Mouse (Mus musculus): ENCODE measurements around the gene Rxra.

Rxra gene

GRCm38 (mm10) chr2:27734328-27734727, 58.1 kb downstream of the Rxra start:
- DNase-seq (ENCODE audit: inconsistent age in 2 of 2, low spot score in 1 of 2), result no peak

- no peak for DNase-seq (ENCODE audit: inconsistent age in 2 of 2, low spot score in 1 of 2)
Measured at GRCm38 (mm10) chr2:27734800-27735199, 58.6 kb downstream of the Rxra start.

GRCm38 (mm10) chr2:27736802-27737201, 60.6 kb downstream of the Rxra start:
- no peak for DNase-seq (ENCODE audit: inconsistent age in 2 of 2, low spot score in 1 of 2)

- no peak for DNase-seq (ENCODE audit: inconsistent age in 2 of 2, low spot score in 1 of 2)
Measured at GRCm38 (mm10) chr2:27738396-27738795, 62.2 kb downstream of the Rxra start.

- peak; percentile 91 to 96 for DNase-seq (ENCODE audit: inconsistent age in 2 of 2, low spot score in 1 of 2)
Measured at GRCm38 (mm10) chr2:27740091-27740608, 63.9 kb downstream of the Rxra start.

- DNase-seq (ENCODE audit: inconsistent age in 2 of 2, low spot score in 1 of 2), result no peak
Measured at GRCm38 (mm10) chr2:27743177-27743576, 66.9 kb downstream of the Rxra start.

GRCm38 (mm10) chr2:27743863-27744611, 67.8 kb downstream of the Rxra start:
- no peak for DNase-seq (ENCODE audit: inconsistent age in 2 of 2, low spot score in 1 of 2)

GRCm38 (mm10) chr2:27744612-27745351, 68.5 kb downstream of the Rxra start:
- DNase-seq (ENCODE audit: inconsistent age in 2 of 2, low spot score in 1 of 2), result peak in 1 of 2 experiments; percentile 64

- peak; percentile 37 to 57 for DNase-seq (ENCODE audit: inconsistent age in 2 of 2, low spot score in 1 of 2)
Measured at GRCm38 (mm10) chr2:27745673-27746620, 69.7 kb downstream of the Rxra start.

- DNase-seq (ENCODE audit: inconsistent age in 2 of 2, low spot score in 1 of 2), result no peak
Measured at GRCm38 (mm10) chr2:27746854-27747253, 70.6 kb downstream of the Rxra start.

GRCm38 (mm10) chr2:27748984-27749383, 72.7 kb downstream of the Rxra start:
- DNase-seq (ENCODE audit: inconsistent age in 2 of 2, low spot score in 1 of 2), result no peak

- DNase-seq (ENCODE audit: inconsistent age in 2 of 2, low spot score in 1 of 2), result no peak
Measured at GRCm38 (mm10) chr2:27750399-27751134, 74.3 kb downstream of the Rxra start.

- DNase-seq (ENCODE audit: inconsistent age in 2 of 2, low spot score in 1 of 2), result no peak
Measured at GRCm38 (mm10) chr2:27751135-27751519, 74.9 kb downstream of the Rxra start.

GRCm38 (mm10) chr2:27751803-27752202, 75.6 kb downstream of the Rxra start:
- DNase-seq (ENCODE audit: inconsistent age in 2 of 2, low spot score in 1 of 2), result no peak

- DNase-seq (ENCODE audit: inconsistent age in 2 of 2, low spot score in 1 of 2), result no peak
Measured at GRCm38 (mm10) chr2:27754094-27754493, 77.9 kb downstream of the Rxra start.

- DNase-seq (ENCODE audit: inconsistent age in 2 of 2, low spot score in 1 of 2), result no peak
Measured at GRCm38 (mm10) chr2:27755986-27756641, 79.9 kb downstream of the Rxra start.

GRCm38 (mm10) chr2:27758414-27759301, 82.4 kb downstream of the Rxra start:
- peak; percentile 94 to 97 for DNase-seq (ENCODE audit: inconsistent age in 2 of 2, low spot score in 1 of 2)

- no peak for DNase-seq (ENCODE audit: inconsistent age in 2 of 2, low spot score in 1 of 2)
Measured at GRCm38 (mm10) chr2:27759431-27759830, 83.2 kb downstream of the Rxra start.
